Mouse (Mus musculus) forebrain, embryonic 14.5 days (tissue): Measurements from ENCODE around the gene Plekha7. TPM values are rescaled to one million over a fixed set of nuclear protein-coding genes. Genes with fewer than 3 reads are reported as not detected.

Experiments
- ATAC-seq: fragments of 200-750 bp; cut with Nextera tagmentation; 2 replicates; pipeline ENCODE4 v1.8.0; 2017; ENCODE audit warnings: mild to moderate bottlenecking, moderate library complexity
- DNase-seq: peaks from one replicate; pipeline ENCODE4 v3.0.0-alpha.2; 2015; ENCODE audit warnings: low spot score
- H3K27ac ChIP-seq: fragments of 300-500 bp; sonication (generic); 2 replicates; pipeline ENCODE4 v1.5.1; 2014; ENCODE audit warnings: low read depth, mild to moderate bottlenecking, control low read depth, low read length, moderate library complexity
- H3K27me3 ChIP-seq: fragments of 300-500 bp; sonication (generic); replicated peaks from 2 replicates; pipeline ENCODE4 v1.6.1; 2014; ENCODE audit warnings: low read length, control low read depth, mixed read lengths; ENCODE audit not compliant: control insufficient read depth, insufficient read depth
- H3K36me3 ChIP-seq: fragments of 300-500 bp; sonication (generic); 2 replicates; pipeline ENCODE4 v1.6.1; 2014; ENCODE audit warnings: low read length, control low read depth; ENCODE audit not compliant: control insufficient read depth, insufficient read depth
- H3K4me1 ChIP-seq: fragments of 300-500 bp; sonication (generic); 2 replicates; pipeline ENCODE4 v1.6.1; 2014; ENCODE audit warnings: antibody characterized with exemption, low read length, control low read depth; ENCODE audit not compliant: control insufficient read depth, insufficient read depth
- H3K4me2 ChIP-seq: fragments of 300-500 bp; sonication (generic); 2 replicates; pipeline ENCODE4 v1.6.1; 2014; ENCODE audit warnings: mild to moderate bottlenecking, control low read depth, low read length
- H3K4me3 ChIP-seq: fragments of 300-500 bp; sonication (generic); 2 replicates; pipeline ENCODE4 v1.5.1; 2014; ENCODE audit warnings: low read depth, low read length, control low read depth
- H3K9ac ChIP-seq: fragments of 300-500 bp; sonication (generic); 2 replicates; pipeline ENCODE4 v1.6.1; 2014; ENCODE audit warnings: mild to moderate bottlenecking, low read length, control low read depth, moderate library complexity
- H3K9me3 ChIP-seq: fragments of 300-500 bp; sonication (generic); replicated peaks from 2 replicates; pipeline ENCODE4 v1.6.1; 2016; ENCODE audit warnings: low read length, control low read depth, mixed read lengths; ENCODE audit not compliant: control insufficient read depth
- WGBS: fragments of 180-500 bp; shearing (Covaris S2); extraction: QIAGEN DNeasy Blood & Tissue Kit; methylation state at CpG from one replicate; pipeline ENCODE4 v1.1.7; 2014; 5-methylcytosine and 5-hydroxymethylcytosine counted together
- polyA plus RNA-seq: library from polyadenylated mRNA; unstranded; fragments of >200 nt; fragmentation: Nextera tagmentation; extraction: Ambion mirVana; gene quantifications from 2 replicates; pipeline ENCODE4 v1.2.1, GENCODE M21; 2014

Plekha7 gene
- polyA plus RNA-seq, 1 experiment from 2014 or later, result 3.1 TPM

- H3K9ac ChIP-seq, result no peak overlapping the region
- no peaks in the 10 kb centered on the region for H3K36me3 ChIP-seq
- H3K27me3 ChIP-seq, result no peaks in the 10 kb centered on the region
- no peak overlapping the region for H3K27ac ChIP-seq
- H3K4me1 ChIP-seq, result peaks cover 25% of the 10 kb centered on the region
- no peaks in the 10 kb centered on the region for H3K9me3 ChIP-seq
- no peak overlapping the region for H3K4me3 ChIP-seq
- WGBS, result 91% methylated on average over 1 of the region's 1 CpGs
- DNase-seq (no peak), ATAC-seq (no peak)
- no peak overlapping the region for H3K4me2 ChIP-seq
Measured at GRCm38 (mm10) chr7:116285216-116285615, 23.0 kb downstream of the Plekha7 start.

GRCm38 (mm10) chr7:116282755-116283154 is 25.4 kb downstream of the Plekha7 start:
- peak overlapping the region; percentile 56; the same call in 1 of the 2 replicates for H3K27ac ChIP-seq
- H3K4me1 ChIP-seq, result peaks cover 28% of the 10 kb centered on the region
- no peaks in the 10 kb centered on the region for H3K27me3 ChIP-seq
- 0 out of 2 replicates have a peak overlapping the region, but pooled peaks have one; percentile 9 for H3K4me2 ChIP-seq
- H3K9me3 ChIP-seq, result no peaks in the 10 kb centered on the region
- H3K9ac ChIP-seq, result no peak overlapping the region
- peak; percentile 86 for ATAC-seq
- peak; percentile 82 for DNase-seq
- no peaks in the 10 kb centered on the region for H3K36me3 ChIP-seq
- WGBS, result 4% methylated on average over 11 of the region's 11 CpGs
- H3K4me3 ChIP-seq, result no peak overlapping the region

GRCm38 (mm10) chr7:116280126-116280525 is 28.1 kb downstream of the Plekha7 start:
- Histone ChIP-seq H3K9ac (no peak overlapping the region), H3K4me2 (no peak overlapping the region), H3K9me3 (no peaks in the 10 kb centered on the region), H3K4me3 (no peak overlapping the region), H3K27me3 (no peaks in the 10 kb centered on the region), H3K4me1 (peaks cover 23% of the 10 kb centered on the region), H3K27ac (no peak overlapping the region), H3K36me3 (no peaks in the 10 kb centered on the region)
- ATAC-seq (no peak), DNase-seq (peak; percentile 28)
- WGBS, result 42% methylated on average over 5 of the region's 5 CpGs

- no peak overlapping the region for H3K4me3 ChIP-seq
- ATAC-seq, result no peak
- no peak for DNase-seq
- H3K4me2 ChIP-seq, result no peak overlapping the region
- H3K4me1 ChIP-seq, result peaks cover 16% of the 10 kb centered on the region
- no peak overlapping the region; the same call in 1 of the 2 replicates for H3K27ac ChIP-seq
- no peaks in the 10 kb centered on the region for H3K36me3 ChIP-seq
- no peaks in the 10 kb centered on the region for H3K27me3 ChIP-seq
- no peak overlapping the region for H3K9ac ChIP-seq
- no peaks in the 10 kb centered on the region for H3K9me3 ChIP-seq
- WGBS, result 8% methylated on average over 9 of the region's 9 CpGs
Measured at GRCm38 (mm10) chr7:116278280-116278679, 29.9 kb downstream of the Plekha7 start.

GRCm38 (mm10) chr7:116276315-116276714 is 31.9 kb downstream of the Plekha7 start:
- no peaks in the 10 kb centered on the region for H3K27me3 ChIP-seq
- H3K4me2 ChIP-seq, result no peak overlapping the region
- no peak overlapping the region for H3K4me3 ChIP-seq
- no peak overlapping the region for H3K9ac ChIP-seq
- H3K27ac ChIP-seq, result no peak overlapping the region
- ATAC-seq, result no peak
- DNase-seq, result no peak
- H3K9me3 ChIP-seq, result no peaks in the 10 kb centered on the region
- no peaks in the 10 kb centered on the region for H3K36me3 ChIP-seq
- H3K4me1 ChIP-seq, result peaks cover 4% of the 10 kb centered on the region; the same call in 1 of the 2 replicates

- ATAC-seq, result no peak
- 92% methylated on average over 6 of the region's 6 CpGs for WGBS
- H3K9me3 ChIP-seq, result no peaks in the 10 kb centered on the region
Measured at GRCm38 (mm10) chr7:116273111-116273510, 35.1 kb downstream of the Plekha7 start.

GRCm38 (mm10) chr7:116269501-116269995 is 38.6 kb downstream of the Plekha7 start:
- Histone ChIP-seq H3K9me3 (no peaks in the 10 kb centered on the region), H3K36me3 (no peaks in the 10 kb centered on the region), H3K27ac (no peak overlapping the region), H3K9ac (no peak overlapping the region), H3K4me2 (no peak overlapping the region), H3K27me3 (no peaks in the 10 kb centered on the region), H3K4me3 (no peak overlapping the region), H3K4me1 (no peaks in the 10 kb centered on the region; the same call in 1 of the 2 replicates)
- 60% methylated on average over 6 of the region's 6 CpGs for WGBS
- no peak for DNase-seq
- no peak for ATAC-seq

More at GRCm38 (mm10) chr7:116273111-116273510, 35.1 kb downstream of the Plekha7 start:
- Histone ChIP-seq H3K4me3 (no peak overlapping the region), H3K27me3 (no peaks in the 10 kb centered on the region), H3K9ac (no peak overlapping the region), H3K36me3 (no peaks in the 10 kb centered on the region), H3K4me2 (no peak overlapping the region), H3K27ac (no peak overlapping the region), H3K4me1 (no peaks in the 10 kb centered on the region)
- DNase-seq, result no peak

- ATAC-seq, result no peak
- no peak overlapping the region for H3K4me3 ChIP-seq
- WGBS, result 56% methylated on average over 13 of the region's 13 CpGs
- peaks cover 1% of the 10 kb centered on the region; the same call in 1 of the 2 replicates for H3K4me1 ChIP-seq
- H3K27me3 ChIP-seq, result no peaks in the 10 kb centered on the region
- no peak overlapping the region for H3K4me2 ChIP-seq
- no peak overlapping the region for H3K9ac ChIP-seq
- no peaks in the 10 kb centered on the region for H3K9me3 ChIP-seq
- DNase-seq, result no peak
- H3K27ac ChIP-seq, result no peak overlapping the region
- H3K36me3 ChIP-seq, result no peaks in the 10 kb centered on the region
Measured at GRCm38 (mm10) chr7:116268113-116268926, 39.9 kb downstream of the Plekha7 start.

GRCm38 (mm10) chr7:116263281-116263680 is 44.9 kb downstream of the Plekha7 start:
- ATAC-seq, result no peak
- H3K27me3 ChIP-seq, result no peaks in the 10 kb centered on the region
- 38% methylated on average over 7 of the region's 7 CpGs for WGBS

More at GRCm38 (mm10) chr7:116263281-116263680, 44.9 kb downstream of the Plekha7 start:
- DNase-seq, result no peak
- 0 out of 2 replicates have a peak overlapping the region, but pooled peaks have one; percentile 49 for H3K27ac ChIP-seq
- H3K4me3 ChIP-seq, result no peak overlapping the region
- peaks cover 9% of the 10 kb centered on the region; the same call in 1 of the 2 replicates for H3K4me1 ChIP-seq
- H3K4me2 ChIP-seq, result no peak overlapping the region
- H3K9me3 ChIP-seq, result no peaks in the 10 kb centered on the region
- no peak overlapping the region for H3K9ac ChIP-seq
- no peaks in the 10 kb centered on the region for H3K36me3 ChIP-seq
